7 mouse cellular contexts compared by ENCODE assay signal in the genomic region with DNA sequence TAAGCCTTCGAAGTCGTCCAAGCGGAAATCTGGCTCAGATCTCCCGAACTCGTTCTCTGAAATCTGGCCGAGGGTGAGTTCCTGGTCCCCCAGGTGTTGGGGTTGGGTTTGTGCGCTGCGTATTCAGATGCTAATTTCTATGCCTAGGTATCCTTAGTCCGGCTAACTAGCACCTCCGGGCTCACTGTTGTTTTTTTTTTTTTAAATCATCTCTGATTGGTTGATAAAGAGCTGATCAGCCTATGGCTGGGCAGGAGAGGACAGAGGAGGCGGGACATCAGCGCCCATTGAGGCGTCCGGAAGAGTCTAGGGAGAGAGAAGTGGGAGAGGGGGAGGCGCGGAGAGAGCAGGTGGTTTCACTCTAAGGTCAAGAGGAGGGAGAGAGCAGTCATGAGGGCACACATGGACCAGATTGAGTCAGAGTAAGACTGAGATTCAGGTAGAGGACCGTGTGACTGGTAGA. TPM values are rescaled to one million over a fixed set of nuclear protein-coding genes. Genes with fewer than 3 reads are reported as not detected.
DNase-seq lines count a peak whose midpoint lies in the region; ATAC-seq and TF ChIP-seq lines count a peak whose summit lies in the region.

No protein-coding gene starts in this region.

- H3K4me2 ChIP-seq in forebrain, embryonic 13.5 days = peak overlapping the region; percentile 90
- H3K4me2 ChIP-seq in intestine, postnatal 0 days (replicated peaks; ENCODE audit: low read depth) = peak overlapping the region; percentile 95
- H3K4me2 ChIP-seq in lung, embryonic 14.5 days = peak overlapping the region; percentile 91
- H3K4me2 ChIP-seq in neural tube, embryonic 15.5 days = peak overlapping the region; percentile 94

- peak overlapping the region; percentile 97 for H3K9ac ChIP-seq in ES-E14 (ENCODE audit: insufficient read depth, low read depth, low read length, poor library complexity, severe bottlenecking)
- peak overlapping the region; percentile 63 for H3K9ac ChIP-seq in forebrain, embryonic 13.5 days
- peak overlapping the region; percentile 64 for H3K9ac ChIP-seq in intestine, postnatal 0 days (ENCODE audit: low read depth, low read length)
- H3K9ac ChIP-seq in lung, embryonic 14.5 days = peak overlapping the region; percentile 70
- H3K9ac ChIP-seq in neural tube, embryonic 15.5 days (replicated peaks) = no peak overlapping the region

- ATAC-seq in forebrain, embryonic 13.5 days = peak; percentile 74
- peak; percentile 71 for ATAC-seq in intestine, postnatal 0 days
- peak; percentile 76 for ATAC-seq in lung, embryonic 14.5 days (ENCODE audit: insufficient read depth)
- ATAC-seq in neural tube, embryonic 15.5 days (ENCODE audit: low FRiP score) = peak; percentile 36; the same call in 1 of the 2 replicates

- in situ Hi-C loops in ES-E14 (cut with MboI; ENCODE audit: low sequenced_read_pairs in 2 of 2, unreplicated experiment in 2 of 2) = no loop called here

- H3K27me3 ChIP-seq in forebrain, embryonic 13.5 days = no peaks in the 10 kb centered on the region
- H3K27me3 ChIP-seq in intestine, postnatal 0 days (replicated peaks; ENCODE audit: control insufficient read depth, insufficient read depth, low read length) = no peaks in the 10 kb centered on the region
- H3K27me3 ChIP-seq in lung, embryonic 14.5 days (ENCODE audit: insufficient read depth, low read length) = no peaks in the 10 kb centered on the region
- H3K27me3 ChIP-seq in neural tube, embryonic 15.5 days (replicated peaks) = no peaks in the 10 kb centered on the region

- peak; percentile 93 for DNase-seq in ES-E14 (ENCODE audit: low read depth, low spot score)
- peak; percentile 63 for DNase-seq in adrenal gland, adult 2 months
- peak; percentile 88 for DNase-seq in lung, embryonic 14.5 days
- no peak for DNase-seq in right cerebral cortex, postnatal 4 days

- H3K4me1 ChIP-seq in ES-E14 (ENCODE audit: control insufficient read depth in 2 of 2, insufficient read depth in 2 of 2, low read length in 2 of 2, poor library complexity in 1 of 2) = peaks cover 7 to 20% of the 10 kb centered on the region in 2 experiments; a peak in 3 of 4 replicates
- H3K4me1 ChIP-seq in forebrain, embryonic 13.5 days = peaks cover 28% of the 10 kb centered on the region
- H3K4me1 ChIP-seq in intestine, postnatal 0 days (replicated peaks; ENCODE audit: control insufficient read depth, insufficient read depth, low read length) = no peaks in the 10 kb centered on the region; the same call in 1 of the 2 replicates
- peaks cover 3% of the 10 kb centered on the region for H3K4me1 ChIP-seq in lung, embryonic 14.5 days (ENCODE audit: insufficient read depth)
- peaks cover 30% of the 10 kb centered on the region for H3K4me1 ChIP-seq in neural tube, embryonic 15.5 days

- TF ChIP-seq CTCF in intestine, postnatal 0 days (IDR thresholded peaks at IDR 0.05; ENCODE audit: low read depth) = no peak
- TF ChIP-seq CTCF in lung, embryonic 14.5 days (IDR thresholded peaks at IDR 0.05; ENCODE audit: low read depth) = no peak

- peaks cover 58% of the 10 kb centered on the region for H3K36me3 ChIP-seq in ES-E14 (ENCODE audit: control insufficient read depth, insufficient read depth, low read length, poor library complexity, severe bottlenecking)
- peaks cover 49% of the 10 kb centered on the region for H3K36me3 ChIP-seq in forebrain, embryonic 13.5 days (ENCODE audit: poor library complexity, severe bottlenecking)
- peaks cover 33% of the 10 kb centered on the region for H3K36me3 ChIP-seq in intestine, postnatal 0 days (ENCODE audit: control insufficient read depth, insufficient read depth)
- peaks cover 66% of the 10 kb centered on the region for H3K36me3 ChIP-seq in lung, embryonic 14.5 days (ENCODE audit: insufficient read depth)
- H3K36me3 ChIP-seq in neural tube, embryonic 15.5 days = peaks cover 26% of the 10 kb centered on the region

- no peaks in the 10 kb centered on the region for H3K9me3 ChIP-seq in ES-E14 (ENCODE audit: control insufficient read depth, insufficient read depth, low read depth, low read length)
- no peaks in the 10 kb centered on the region for H3K9me3 ChIP-seq in forebrain, embryonic 13.5 days (replicated peaks)
- H3K9me3 ChIP-seq in intestine, postnatal 0 days (ENCODE audit: control insufficient read depth) = no peaks in the 10 kb centered on the region
- H3K9me3 ChIP-seq in lung, embryonic 14.5 days (ENCODE audit: low read depth, low read length) = no peaks in the 10 kb centered on the region
- no peaks in the 10 kb centered on the region for H3K9me3 ChIP-seq in neural tube, embryonic 15.5 days (replicated peaks)

- peak overlapping the region; percentile 96 for H3K27ac ChIP-seq in ES-E14 (ENCODE audit: insufficient read depth, low read depth, low read length, poor library complexity, severe bottlenecking)
- peak overlapping the region; percentile 57; the same call in 1 of the 2 replicates for H3K27ac ChIP-seq in forebrain, embryonic 13.5 days
- peak overlapping the region; percentile 29 for H3K27ac ChIP-seq in intestine, postnatal 0 days (ENCODE audit: low read depth, low read length)
- H3K27ac ChIP-seq in lung, embryonic 14.5 days (ENCODE audit: low read depth) = peak overlapping the region; percentile 84
- no peak overlapping the region for H3K27ac ChIP-seq in neural tube, embryonic 15.5 days (replicated peaks)

- WGBS in forebrain, embryonic 13.5 days = under 1% methylated on average over 17 of the region's 17 CpGs
- 0% methylated on average over 17 of the region's 17 CpGs for WGBS in intestine, postnatal 0 days
- WGBS in lung, embryonic 14.5 days = under 1% methylated on average over 17 of the region's 17 CpGs
- under 1% methylated on average over 17 of the region's 17 CpGs for whole genome bisulfite sequencing in neural tube, embryonic 15.5 days

- peak overlapping the region; percentile 89 to 91 for H3K4me3 ChIP-seq in ES-E14 (ENCODE audit: insufficient read depth in 1 of 2, low read depth in 1 of 2, low read length in 2 of 2, poor library complexity in 1 of 2, severe bottlenecking in 1 of 2)
- peak overlapping the region; percentile 66 for H3K4me3 ChIP-seq in forebrain, embryonic 13.5 days
- peak overlapping the region; percentile 77 for H3K4me3 ChIP-seq in intestine, postnatal 0 days (ENCODE audit: low read depth, low read length)
- H3K4me3 ChIP-seq in lung, embryonic 14.5 days (ENCODE audit: low read depth, low read length) = peak overlapping the region; percentile 84
- H3K4me3 ChIP-seq in neural tube, embryonic 15.5 days (replicated peaks) = peak overlapping the region; percentile 67

TF ChIP-seq in ES-E14, 5 proteins besides CTCF, POLR2A, EP300 and RAD21:
- TF ChIP-seq ZC3H11A (IDR thresholded peaks at IDR 0.05; ENCODE audit: borderline replicate concordance, low read depth, low read length) (no peak), CHD2 (IDR thresholded peaks at IDR 0.05; ENCODE audit: low read depth, low read length) (peak; percentile 90), ZNF384 (IDR thresholded peaks at IDR 0.05; ENCODE audit: low read depth, low read length) (peak; percentile 100)

RNA-seq across cellular contexts. Expression of gene Cdca5, which starts 0.7 kb away (rescaled TPM):
- total RNA-seq in ES-E14 (2012; rRNA removed) = 50.7 and 52.1 TPM in 2 replicates
- under 1 TPM; 0.73 to 0.98 TPM for total RNA-seq in adrenal gland, adult 2 months (2021)
- 0.32 and 0.80 TPM in 2 replicates for polyA plus RNA-seq in adrenal gland, adult 2 months (2012; rRNA removed)
- polyA plus RNA-seq in forebrain, embryonic 13.5 days (2015; fragmentation: Nextera tagmentation; extraction: Ambion mirVana) = 44.6 and 45.8 TPM in 2 replicates
- polyA plus RNA-seq in intestine, postnatal 0 days (2015; fragmentation: Nextera tagmentation; extraction: Ambion mirVana) = 8.7 and 8.9 TPM in 2 replicates
- 49.0 and 52.7 TPM in 2 replicates for polyA plus RNA-seq in lung, embryonic 14.5 days (2014; fragmentation: Nextera tagmentation; extraction: Ambion mirVana)
- 4.9 and 15.5 TPM in 2 replicates for polyA plus RNA-seq in neural tube, embryonic 15.5 days (2015; fragmentation: Nextera tagmentation; extraction: Ambion mirVana)

RNA-seq across cellular contexts. Expression of gene Zfpl1, which starts 0.7 kb away (rescaled TPM):
- 39.4 and 42.4 TPM in 2 replicates for total RNA-seq in ES-E14 (2012; rRNA removed)
- total RNA-seq in adrenal gland, adult 2 months (2021) = 10 to 100 TPM; 38.9 to 43.5 TPM
- 91.2 and 122 TPM in 2 replicates for polyA plus RNA-seq in adrenal gland, adult 2 months (2012; rRNA removed)
- polyA plus RNA-seq in forebrain, embryonic 13.5 days (2015; fragmentation: Nextera tagmentation; extraction: Ambion mirVana) = 71.7 and 76.6 TPM in 2 replicates
- 54.9 and 56.2 TPM in 2 replicates for polyA plus RNA-seq in intestine, postnatal 0 days (2015; fragmentation: Nextera tagmentation; extraction: Ambion mirVana)
- polyA plus RNA-seq in lung, embryonic 14.5 days (2014; fragmentation: Nextera tagmentation; extraction: Ambion mirVana) = 68.8 and 72.3 TPM in 2 replicates
- 78.3 and 78.4 TPM in 2 replicates for polyA plus RNA-seq in neural tube, embryonic 15.5 days (2015; fragmentation: Nextera tagmentation; extraction: Ambion mirVana)

RNA-seq across cellular contexts. Expression of gene Gm28374, which starts 3.4 kb away (rescaled TPM):
- 0.48 and 0.54 TPM in 2 replicates for total RNA-seq in ES-E14 (2012; rRNA removed)
- total RNA-seq in adrenal gland, adult 2 months (2021) = not detected
- polyA plus RNA-seq in adrenal gland, adult 2 months (2012; rRNA removed) = 0.38 and 0.64 TPM in 2 replicates
- 1.9 and 3.1 TPM in 2 replicates for polyA plus RNA-seq in forebrain, embryonic 13.5 days (2015; fragmentation: Nextera tagmentation; extraction: Ambion mirVana)
- polyA plus RNA-seq in intestine, postnatal 0 days (2015; fragmentation: Nextera tagmentation; extraction: Ambion mirVana) = 0.43 and 0.47 TPM in 2 replicates
- 1.0 and 1.6 TPM in 2 replicates for polyA plus RNA-seq in lung, embryonic 14.5 days (2014; fragmentation: Nextera tagmentation; extraction: Ambion mirVana)
- polyA plus RNA-seq in neural tube, embryonic 15.5 days (2015; fragmentation: Nextera tagmentation; extraction: Ambion mirVana) = 0.96 and 1.5 TPM in 2 replicates

RNA-seq across cellular contexts. Expression of gene Tmem262, which starts 5.6 kb away (rescaled TPM):
- total RNA-seq in ES-E14 (2012; rRNA removed) = not detected in 2 replicates
- total RNA-seq in adrenal gland, adult 2 months (2021) = not detected
- polyA plus RNA-seq in adrenal gland, adult 2 months (2012; rRNA removed) = 1.0 TPM in 1 of 2 replicates, not detected in the other
- polyA plus RNA-seq in forebrain, embryonic 13.5 days (2015; fragmentation: Nextera tagmentation; extraction: Ambion mirVana) = not detected in 2 replicates
- polyA plus RNA-seq in intestine, postnatal 0 days (2015; fragmentation: Nextera tagmentation; extraction: Ambion mirVana) = not detected in 2 replicates
- not detected in 2 replicates for polyA plus RNA-seq in lung, embryonic 14.5 days (2014; fragmentation: Nextera tagmentation; extraction: Ambion mirVana)
- not detected in 2 replicates for polyA plus RNA-seq in neural tube, embryonic 15.5 days (2015; fragmentation: Nextera tagmentation; extraction: Ambion mirVana)

RNA-seq across cellular contexts. Expression of gene Vps51, which starts 8.4 kb away (rescaled TPM):
- total RNA-seq in ES-E14 (2012; rRNA removed) = 36.9 and 45.3 TPM in 2 replicates
- 10 to 100 TPM; 57.1 to 60.0 TPM for total RNA-seq in adrenal gland, adult 2 months (2021)
- polyA plus RNA-seq in adrenal gland, adult 2 months (2012; rRNA removed) = 64.4 and 66.3 TPM in 2 replicates
- 70.7 and 85.7 TPM in 2 replicates for polyA plus RNA-seq in forebrain, embryonic 13.5 days (2015; fragmentation: Nextera tagmentation; extraction: Ambion mirVana)
- 35.9 and 42.4 TPM in 2 replicates for polyA plus RNA-seq in intestine, postnatal 0 days (2015; fragmentation: Nextera tagmentation; extraction: Ambion mirVana)
- 63.2 and 63.5 TPM in 2 replicates for polyA plus RNA-seq in lung, embryonic 14.5 days (2014; fragmentation: Nextera tagmentation; extraction: Ambion mirVana)
- 80.8 and 83.8 TPM in 2 replicates for polyA plus RNA-seq in neural tube, embryonic 15.5 days (2015; fragmentation: Nextera tagmentation; extraction: Ambion mirVana)
